Mouse (Mus musculus): ENCODE measurements around the gene Asb16. TPM values are rescaled to one million over a fixed set of nuclear protein-coding genes. Genes with fewer than 3 reads are reported as not detected.

Asb16 gene
- polyA plus RNA-seq, 1 experiment from 2014 or later: not detected

DNA sequence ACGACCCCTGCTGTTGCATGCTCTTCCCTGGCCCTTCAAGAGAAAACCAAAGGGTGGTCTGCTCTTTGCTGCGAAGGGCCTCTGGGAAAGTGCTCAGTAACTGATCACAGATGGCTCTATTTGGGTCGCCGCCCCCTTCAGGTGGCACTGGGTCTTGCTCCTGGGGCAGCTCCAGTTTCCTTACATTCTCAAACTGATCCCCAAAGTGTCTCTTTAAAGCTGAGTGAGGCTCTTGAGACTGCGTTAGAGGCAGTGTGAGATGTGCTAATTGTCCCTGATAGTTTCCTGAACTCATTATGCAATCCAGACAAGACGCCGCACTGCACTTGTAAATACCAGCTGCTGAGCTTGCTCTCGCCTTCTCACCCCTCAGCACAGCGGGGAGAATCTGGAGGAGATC, 11.0 kb upstream of the Asb16 start:
- WGBS: 40% methylated on average over 9 of the region's 9 CpGs
- Histone ChIP-seq H3K36me3 (ENCODE audit: insufficient read depth, low read length) (peaks cover 17% of the 10 kb centered on the region), H3K4me2 (replicated peaks; ENCODE audit: low read depth, low read length) (no peak overlapping the region), H3K9me3 (ENCODE audit: low read length) (no peaks in the 10 kb centered on the region), H3K9ac (replicated peaks; ENCODE audit: low read length) (no peak overlapping the region), H3K4me1 (ENCODE audit: insufficient read depth, low read length) (peaks cover 5% of the 10 kb centered on the region; the same call in 1 of the 2 replicates), H3K27me3 (ENCODE audit: insufficient read depth, low read length) (no peaks in the 10 kb centered on the region), H3K4me3 (ENCODE audit: low read length) (no peak overlapping the region), H3K27ac (ENCODE audit: low read length) (no peak overlapping the region)
- no peak for ATAC-seq (ENCODE audit: low FRiP score, low TSS enrichment)

DNA sequence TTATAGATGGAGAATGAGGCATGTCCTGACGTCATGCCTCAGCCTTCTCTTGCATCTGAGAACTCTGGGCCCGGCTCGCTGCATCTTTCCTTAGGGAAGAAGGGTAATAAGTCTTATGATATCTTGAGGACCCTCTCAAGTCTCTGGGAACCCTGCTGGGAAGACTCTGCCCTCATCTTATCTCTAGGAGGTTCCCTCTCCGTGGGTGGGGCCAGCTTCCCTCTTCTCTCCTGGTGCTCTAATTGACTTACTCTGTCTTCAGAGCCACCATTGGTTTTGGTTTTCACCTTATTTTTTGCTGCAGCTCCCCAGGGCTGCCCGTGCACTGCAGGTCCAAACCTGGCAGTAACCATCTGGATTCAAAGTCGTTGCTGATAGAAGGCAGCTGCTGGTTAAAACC, 10.4 kb upstream of the Asb16 start:
- no peak overlapping the region for H3K4me3 ChIP-seq (ENCODE audit: low read length)
- H3K4me2 ChIP-seq (replicated peaks; ENCODE audit: low read depth, low read length): no peak overlapping the region
- no peak overlapping the region for H3K9ac ChIP-seq (replicated peaks; ENCODE audit: low read length)
- no peak for ATAC-seq (ENCODE audit: low FRiP score, low TSS enrichment)
- H3K4me1 ChIP-seq (ENCODE audit: insufficient read depth, low read length): peaks cover 5% of the 10 kb centered on the region; the same call in 1 of the 2 replicates
- no peak overlapping the region for H3K27ac ChIP-seq (ENCODE audit: low read length)
- no peaks in the 10 kb centered on the region for H3K9me3 ChIP-seq (ENCODE audit: low read length)
- H3K27me3 ChIP-seq (ENCODE audit: insufficient read depth, low read length): no peaks in the 10 kb centered on the region
- peaks cover 17% of the 10 kb centered on the region for H3K36me3 ChIP-seq (ENCODE audit: insufficient read depth, low read length)
- WGBS: 79% methylated on average over 6 of the region's 6 CpGs

DNA sequence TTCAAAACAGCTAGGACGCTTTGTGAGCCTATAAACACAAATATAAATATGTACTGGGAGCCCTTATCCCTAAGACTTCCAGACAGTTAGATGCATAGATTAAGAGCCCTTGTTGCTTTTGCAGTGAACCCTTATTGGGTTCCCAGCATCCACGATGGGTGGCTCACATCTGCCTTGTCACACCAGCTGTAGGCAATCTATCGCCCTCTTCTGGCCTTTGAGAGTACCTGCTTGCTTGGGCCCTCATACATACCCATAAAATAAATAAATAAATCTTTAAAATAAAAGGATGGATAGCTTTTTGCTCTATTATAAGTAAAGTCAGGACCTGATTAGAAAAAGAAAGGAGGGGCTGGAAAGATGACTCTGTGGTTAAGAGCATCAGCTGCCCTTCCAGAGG, 10.0 kb upstream of the Asb16 start:
- no peak for ATAC-seq (ENCODE audit: low FRiP score, low TSS enrichment)
- WGBS: 92% methylated on average over 3 of the region's 3 CpGs
- Histone ChIP-seq H3K36me3 (ENCODE audit: insufficient read depth, low read length) (peaks cover 17% of the 10 kb centered on the region), H3K27ac (ENCODE audit: low read length) (no peak overlapping the region), H3K4me2 (replicated peaks; ENCODE audit: low read depth, low read length) (no peak overlapping the region), H3K27me3 (ENCODE audit: insufficient read depth, low read length) (no peaks in the 10 kb centered on the region), H3K4me1 (ENCODE audit: insufficient read depth, low read length) (peaks cover 5% of the 10 kb centered on the region; the same call in 1 of the 2 replicates), H3K9ac (replicated peaks; ENCODE audit: low read length) (no peak overlapping the region), H3K4me3 (ENCODE audit: low read length) (no peak overlapping the region), H3K9me3 (ENCODE audit: low read length) (no peaks in the 10 kb centered on the region)

DNA sequence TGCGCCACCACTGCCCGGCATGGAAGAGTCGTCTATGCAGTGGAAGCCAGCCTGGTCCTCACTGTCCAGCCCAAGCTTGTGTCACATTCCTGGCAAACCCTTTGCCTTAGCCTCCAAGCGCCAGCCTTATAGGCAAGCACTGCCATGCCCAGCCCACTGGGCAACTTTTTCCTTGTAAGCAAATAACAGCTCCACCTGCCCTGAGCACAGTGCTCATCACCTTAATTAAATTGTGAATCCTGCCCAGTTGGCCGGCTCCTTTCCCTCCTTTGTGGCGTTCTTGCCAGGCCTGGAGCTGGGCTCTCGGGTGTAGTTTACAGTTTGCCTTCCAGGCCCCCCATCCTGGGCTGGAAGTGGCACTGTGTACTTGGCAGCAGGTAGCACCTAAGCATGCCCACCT, 5.3 kb upstream of the Asb16 start:
- Histone ChIP-seq H3K27ac (ENCODE audit: low read length) (no peak overlapping the region), H3K4me3 (ENCODE audit: low read length) (no peak overlapping the region), H3K36me3 (ENCODE audit: insufficient read depth, low read length) (peaks cover 5% of the 10 kb centered on the region), H3K4me1 (ENCODE audit: insufficient read depth, low read length) (no peaks in the 10 kb centered on the region), H3K27me3 (ENCODE audit: insufficient read depth, low read length) (no peaks in the 10 kb centered on the region), H3K9me3 (ENCODE audit: low read length) (no peaks in the 10 kb centered on the region), H3K4me2 (replicated peaks; ENCODE audit: low read depth, low read length) (no peak overlapping the region), H3K9ac (replicated peaks; ENCODE audit: low read length) (0 out of 2 replicates have a peak overlapping the region, but pooled peaks have one; percentile 4)
- no peak for ATAC-seq (ENCODE audit: low FRiP score, low TSS enrichment)
- WGBS: 89% methylated on average over 7 of the region's 7 CpGs

DNA sequence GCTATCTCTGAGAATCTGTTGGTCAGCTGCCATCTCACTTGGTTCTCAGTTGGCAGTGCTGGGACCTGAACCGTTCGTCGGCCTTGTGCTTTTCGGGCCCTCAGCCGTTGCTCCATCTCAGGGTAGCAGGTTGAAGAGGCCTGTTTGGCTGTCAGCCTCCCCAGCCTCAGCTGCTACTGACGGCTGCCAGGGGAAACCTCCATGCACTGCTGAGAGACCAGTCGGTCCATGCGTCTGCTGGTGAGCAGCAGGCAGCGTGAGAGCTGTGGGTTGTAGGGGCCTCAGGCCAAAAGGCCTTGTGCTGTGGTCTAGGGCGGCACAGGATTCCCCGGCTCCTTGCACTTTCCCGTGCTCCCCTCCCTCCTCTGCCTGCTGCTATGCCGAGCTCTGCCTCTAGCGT, 2.7 kb upstream of the Asb16 start:
- 0 out of 2 replicates have a peak overlapping the region, but pooled peaks have one; percentile 11 for H3K9ac ChIP-seq (replicated peaks; ENCODE audit: low read length)
- no peak overlapping the region for H3K4me3 ChIP-seq (ENCODE audit: low read length)
- H3K27ac ChIP-seq (ENCODE audit: low read length): no peak overlapping the region
- no peaks in the 10 kb centered on the region for H3K9me3 ChIP-seq (ENCODE audit: low read length)
- no peak overlapping the region for H3K4me2 ChIP-seq (replicated peaks; ENCODE audit: low read depth, low read length)
- H3K4me1 ChIP-seq (ENCODE audit: insufficient read depth, low read length): no peaks in the 10 kb centered on the region
- H3K27me3 ChIP-seq (ENCODE audit: insufficient read depth, low read length): no peaks in the 10 kb centered on the region
- no peaks in the 10 kb centered on the region; the same call in 1 of the 2 replicates for H3K36me3 ChIP-seq (ENCODE audit: insufficient read depth, low read length)
- 68% methylated on average over 14 of the region's 14 CpGs for WGBS
- ATAC-seq (ENCODE audit: low FRiP score, low TSS enrichment): no peak

DNA sequence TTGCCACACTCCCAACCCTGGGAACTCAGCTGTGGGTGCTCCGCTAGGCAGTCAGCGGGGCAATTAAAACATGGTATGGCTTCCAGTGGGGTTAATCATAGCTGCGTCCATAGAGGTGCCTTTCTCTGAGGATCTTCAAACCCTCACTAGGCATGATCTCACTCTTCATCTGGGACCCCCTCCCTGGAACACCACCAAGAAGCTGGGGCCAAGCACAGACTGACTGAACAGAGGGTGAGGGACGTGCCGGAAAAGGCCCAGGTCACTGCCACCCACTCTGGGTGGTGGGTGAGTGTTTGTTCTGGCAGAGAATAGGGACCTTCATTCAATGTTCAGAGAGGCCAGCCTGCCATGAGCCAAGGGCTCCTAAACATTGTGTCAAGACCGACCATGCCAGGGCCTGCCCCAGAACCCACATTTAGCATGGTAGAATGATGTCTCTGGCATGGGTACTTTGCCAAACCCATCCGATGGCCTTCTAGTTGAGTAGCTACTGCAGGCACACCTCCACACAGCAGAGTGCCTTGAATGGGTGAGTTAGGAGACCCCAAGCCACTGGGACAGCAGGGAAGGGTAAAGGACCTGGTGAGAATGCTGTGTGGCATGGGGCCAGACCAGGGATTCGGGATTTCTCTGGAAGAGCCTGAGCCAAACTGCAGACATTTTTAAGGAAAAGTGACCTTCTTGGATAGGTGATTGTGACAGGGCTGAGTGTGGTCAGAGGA, 1.8 kb upstream of the Asb16 start:
- ATAC-seq (ENCODE audit: low FRiP score, low TSS enrichment): 0 out of 2 replicates have a peak, but pooled peaks have one; percentile 23
- Histone ChIP-seq H3K36me3 (ENCODE audit: insufficient read depth, low read length) (no peaks in the 10 kb centered on the region; the same call in 1 of the 2 replicates), H3K9me3 (ENCODE audit: low read length) (no peaks in the 10 kb centered on the region), H3K27me3 (ENCODE audit: insufficient read depth, low read length) (no peaks in the 10 kb centered on the region), H3K4me3 (ENCODE audit: low read length) (no peak overlapping the region), H3K9ac (replicated peaks; ENCODE audit: low read length) (no peak overlapping the region), H3K4me1 (ENCODE audit: insufficient read depth, low read length) (no peaks in the 10 kb centered on the region), H3K4me2 (replicated peaks; ENCODE audit: low read depth, low read length) (no peak overlapping the region), H3K27ac (ENCODE audit: low read length) (no peak overlapping the region)
- 93% methylated on average over 8 of the region's 8 CpGs for WGBS

DNA sequence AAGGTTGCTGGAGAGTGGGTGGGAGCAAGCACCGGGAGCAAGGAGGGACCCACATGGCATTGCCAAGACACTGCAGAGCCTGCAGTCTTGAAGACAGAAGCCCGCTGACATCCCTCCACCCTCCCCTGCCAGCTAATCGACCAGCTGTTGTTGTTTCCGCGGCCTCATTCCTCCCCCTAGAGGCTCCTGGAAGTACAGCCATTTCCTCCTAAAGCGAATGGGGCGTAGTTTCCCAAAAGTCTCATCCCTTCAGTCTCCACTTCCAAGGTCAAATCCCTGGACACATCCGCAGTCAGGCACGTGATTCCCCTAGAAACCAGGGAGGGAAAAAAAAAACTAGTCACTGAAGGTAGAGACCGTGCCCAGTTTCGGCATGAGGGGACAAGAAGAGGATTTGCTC, 1.1 kb upstream of the Asb16 start:
- H3K4me1 ChIP-seq (ENCODE audit: insufficient read depth, low read length): no peaks in the 10 kb centered on the region
- no peak overlapping the region for H3K9ac ChIP-seq (replicated peaks; ENCODE audit: low read length)
- no peaks in the 10 kb centered on the region for H3K9me3 ChIP-seq (ENCODE audit: low read length)
- no peak overlapping the region for H3K4me3 ChIP-seq (ENCODE audit: low read length)
- H3K27me3 ChIP-seq (ENCODE audit: insufficient read depth, low read length): no peaks in the 10 kb centered on the region
- WGBS: 6% methylated on average over 11 of the region's 11 CpGs
- no peaks in the 10 kb centered on the region; the same call in 1 of the 2 replicates for H3K36me3 ChIP-seq (ENCODE audit: insufficient read depth, low read length)
- H3K4me2 ChIP-seq (replicated peaks; ENCODE audit: low read depth, low read length): no peak overlapping the region
- peak; percentile 32; the same call in 1 of the 2 replicates for ATAC-seq (ENCODE audit: low FRiP score, low TSS enrichment)
- no peak overlapping the region for H3K27ac ChIP-seq (ENCODE audit: low read length)

DNA sequence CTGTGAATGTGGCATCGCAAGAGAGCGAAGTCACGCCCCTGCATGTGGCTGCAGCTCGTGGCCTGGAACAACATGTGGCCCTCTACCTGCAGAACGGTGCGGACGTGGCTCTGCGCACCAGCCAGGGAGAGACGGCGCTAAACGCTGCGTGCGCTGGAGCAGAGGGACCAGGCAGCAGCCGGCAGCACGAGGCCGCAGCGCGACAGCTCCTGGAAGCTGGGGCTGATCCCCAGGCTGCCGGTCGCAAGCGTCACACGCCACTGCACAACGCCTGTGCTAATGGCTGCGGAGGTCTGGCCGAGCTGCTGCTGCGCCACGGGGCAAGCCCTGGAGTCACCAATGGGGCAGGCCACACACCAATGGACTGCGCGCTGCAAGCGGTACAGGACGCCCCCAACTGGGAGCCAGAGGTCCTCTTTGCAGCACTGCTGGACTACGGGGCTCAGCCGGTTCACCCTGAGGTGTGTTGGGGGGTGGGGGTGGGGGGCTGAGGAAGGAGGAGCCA, 7.9 kb downstream of the Asb16 start:
- peak; percentile 94 for ATAC-seq (ENCODE audit: low FRiP score, low TSS enrichment)
- Histone ChIP-seq H3K27me3 (ENCODE audit: insufficient read depth, low read length) (no peaks in the 10 kb centered on the region), H3K36me3 (ENCODE audit: insufficient read depth, low read length) (no peaks in the 10 kb centered on the region), H3K4me1 (ENCODE audit: insufficient read depth, low read length) (peaks cover 12% of the 10 kb centered on the region), H3K4me2 (replicated peaks; ENCODE audit: low read depth, low read length) (peak overlapping the region; percentile 67), H3K4me3 (ENCODE audit: low read length) (peak overlapping the region; percentile 44), H3K9me3 (ENCODE audit: low read length) (no peaks in the 10 kb centered on the region), H3K9ac (replicated peaks; ENCODE audit: low read length) (peak overlapping the region; percentile 48), H3K27ac (ENCODE audit: low read length) (no peak overlapping the region)
- WGBS: 1% methylated on average over 33 of the region's 33 CpGs

DNA sequence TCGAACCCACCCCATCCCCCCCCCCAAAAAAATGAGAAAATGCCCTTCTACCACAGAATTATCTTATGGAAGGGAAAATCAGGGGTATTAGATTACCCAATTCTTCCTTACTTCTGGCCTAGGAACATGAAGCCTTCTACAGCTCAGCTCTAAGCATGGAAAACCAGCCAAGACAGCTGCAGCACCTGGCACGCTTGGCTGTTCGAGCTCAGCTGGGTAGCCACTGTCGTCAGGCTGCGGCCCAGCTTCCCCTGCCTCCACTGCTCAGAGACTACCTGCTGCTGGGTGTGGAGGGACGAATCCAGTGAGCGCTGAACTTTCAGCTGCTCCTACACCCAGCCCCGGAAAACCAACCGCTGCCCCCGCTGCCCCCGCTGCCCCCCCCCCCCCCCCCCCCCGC, 9.2 kb downstream of the Asb16 start:
- H3K4me3 ChIP-seq (ENCODE audit: low read length): no peak overlapping the region
- no peak overlapping the region for H3K9ac ChIP-seq (replicated peaks; ENCODE audit: low read length)
- no peak for ATAC-seq (ENCODE audit: low FRiP score, low TSS enrichment)
- H3K36me3 ChIP-seq (ENCODE audit: insufficient read depth, low read length): no peaks in the 10 kb centered on the region
- 62% methylated on average over 9 of the region's 12 CpGs for WGBS
- H3K27me3 ChIP-seq (ENCODE audit: insufficient read depth, low read length): no peaks in the 10 kb centered on the region
- H3K4me1 ChIP-seq (ENCODE audit: insufficient read depth, low read length): peaks cover 12% of the 10 kb centered on the region
- no peaks in the 10 kb centered on the region for H3K9me3 ChIP-seq (ENCODE audit: low read length)
- no peak overlapping the region for H3K4me2 ChIP-seq (replicated peaks; ENCODE audit: low read depth, low read length)
- H3K27ac ChIP-seq (ENCODE audit: low read length): no peak overlapping the region

DNA sequence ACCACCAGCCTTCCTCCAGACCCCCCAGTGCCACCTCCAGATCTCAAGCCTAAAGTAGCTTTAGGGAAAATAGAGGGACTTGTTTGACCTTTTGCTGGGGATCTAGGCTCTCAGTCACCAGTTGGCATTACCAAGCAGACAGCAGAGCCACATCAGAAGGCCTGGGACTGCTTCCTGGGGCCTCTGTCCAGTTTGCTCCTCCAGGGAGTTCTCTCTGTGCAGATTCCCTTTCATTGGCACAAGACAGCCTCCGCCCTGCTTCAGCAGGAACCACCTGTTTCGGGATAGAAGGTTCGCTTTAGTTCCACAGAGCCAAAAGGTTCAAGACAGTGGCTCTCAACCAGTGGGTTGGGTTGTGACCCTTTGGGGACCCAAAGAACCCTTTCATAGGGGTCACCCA, 11.1 kb downstream of the Asb16 start:
- no peak overlapping the region for H3K27ac ChIP-seq (ENCODE audit: low read length)

More for the DNA sequence above, 11.1 kb downstream of the Asb16 start:
- Histone ChIP-seq H3K4me1 (ENCODE audit: insufficient read depth, low read length) (peaks cover 16% of the 10 kb centered on the region), H3K27me3 (ENCODE audit: insufficient read depth, low read length) (no peaks in the 10 kb centered on the region), H3K36me3 (ENCODE audit: insufficient read depth, low read length) (no peaks in the 10 kb centered on the region), H3K4me3 (ENCODE audit: low read length) (no peak overlapping the region), H3K9me3 (ENCODE audit: low read length) (no peaks in the 10 kb centered on the region), H3K4me2 (replicated peaks; ENCODE audit: low read depth, low read length) (no peak overlapping the region), H3K9ac (replicated peaks; ENCODE audit: low read length) (no peak overlapping the region)
- 87% methylated on average over 3 of the region's 3 CpGs for WGBS
- no peak for ATAC-seq (ENCODE audit: low FRiP score, low TSS enrichment)
